Mouse (Mus musculus) testis, adult 2 months (tissue): ENCODE results near the gene Prss42.

ENCODE experiments used
- CTCF ChIP-seq: fragments of 200-500 bp; IDR thresholded peaks from 2 replicates; pipeline ENCODE4 v1.5.1; 2012; ENCODE audit warnings: low read depth, mild to moderate bottlenecking, inconsistent platforms, low read length, moderate library complexity; ENCODE audit not compliant: control insufficient read depth, insufficient read depth, insufficient replicate concordance
- POLR2A ChIP-seq: fragments of 200-500 bp; IDR thresholded peaks from 2 replicates; pipeline ENCODE4 v1.6.1; 2012; ENCODE audit warnings: low read depth, mild to moderate bottlenecking, inconsistent platforms, low read length, moderate library complexity; ENCODE audit not compliant: control insufficient read depth

- TF ChIP-seq POLR2A (no peak), CTCF (no peak)
Observed at GRCm38 (mm10) chr9:110826390-110826789, 28.4 kb downstream of the Prss42 start, which contains the start of gene Prss43.
